Mouse (Mus musculus) gastrocnemius, postnatal 36 days (tissue): ENCODE measurements around the gene Tnfsf15. TPM values are rescaled to one million over a fixed set of nuclear protein-coding genes. Genes with fewer than 3 reads are reported as not detected.

Source experiments
- DNase-seq, 2 experiments: peaks; one replicate each; pipeline ENCODE4 v3.0.0; 2022
- intact Hi-C: fragments of 180-260 bp; cut with DNase I; formaldehyde crosslinking; loops from one replicate; pipeline ENCODE4 v1.15.1; 2025
- total RNA-seq, 2 experiments: library from RNA; stranded (reverse); gene quantifications; 2 replicates each; pipeline ENCODE4 v1.2.3; 2021

The Tnfsf15 gene
- total RNA-seq, 2 experiments from 2014 or later: not detected

DNA sequence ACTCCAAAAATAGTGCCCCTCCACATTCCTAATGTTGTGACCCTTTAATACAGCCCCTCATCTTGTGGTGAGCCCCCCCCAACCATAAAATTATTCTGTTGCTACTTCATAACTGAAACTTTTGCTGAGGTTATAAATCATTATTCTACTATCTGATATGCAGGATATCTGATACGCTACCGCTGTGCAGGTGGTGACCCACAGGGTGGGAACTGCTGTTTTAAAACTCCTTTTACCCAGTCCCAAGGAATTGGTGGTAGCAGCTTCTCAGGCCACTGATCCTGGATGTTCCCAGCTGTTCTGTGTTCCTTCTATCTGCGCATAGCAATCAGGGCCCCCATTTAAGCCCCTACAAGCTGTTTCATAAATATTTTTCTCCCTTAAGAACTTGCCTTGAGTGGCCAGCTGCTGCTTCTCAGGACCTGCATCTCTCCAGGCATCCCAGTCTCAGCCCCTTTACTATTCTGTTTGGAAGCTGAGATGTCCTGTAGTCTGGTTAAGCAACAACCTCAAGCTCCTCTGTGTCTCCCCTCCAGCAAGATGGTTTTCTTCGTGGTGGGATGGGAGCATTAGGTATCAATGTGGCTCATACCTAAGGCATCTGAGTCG lies 2.0 kb downstream of the Tnfsf15 start:
- DNase-seq: no peak
- intact Hi-C loops: no loop called here

DNA sequence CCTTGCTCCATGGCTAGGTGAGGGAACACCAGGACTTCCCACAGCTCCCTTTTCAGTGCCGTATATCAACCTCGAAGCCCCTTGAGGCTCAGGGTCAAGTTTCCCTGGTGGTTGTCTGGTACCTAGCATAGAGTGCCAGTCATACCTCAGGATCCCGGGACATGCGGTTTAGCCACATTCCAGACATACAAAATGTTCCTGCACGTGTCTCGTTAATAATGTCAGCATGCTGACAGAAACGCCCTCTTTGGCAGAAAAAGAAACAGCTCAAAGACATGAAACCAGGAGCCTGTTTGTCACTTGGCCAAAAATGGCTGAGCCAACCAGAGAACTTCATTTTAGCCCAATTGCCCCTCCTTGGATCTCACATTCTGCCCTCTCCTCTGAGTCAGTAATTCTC lies 2.8 kb downstream of the Tnfsf15 start:
- intact Hi-C loops: no loop called here
- DNase-seq: no peak

DNA sequence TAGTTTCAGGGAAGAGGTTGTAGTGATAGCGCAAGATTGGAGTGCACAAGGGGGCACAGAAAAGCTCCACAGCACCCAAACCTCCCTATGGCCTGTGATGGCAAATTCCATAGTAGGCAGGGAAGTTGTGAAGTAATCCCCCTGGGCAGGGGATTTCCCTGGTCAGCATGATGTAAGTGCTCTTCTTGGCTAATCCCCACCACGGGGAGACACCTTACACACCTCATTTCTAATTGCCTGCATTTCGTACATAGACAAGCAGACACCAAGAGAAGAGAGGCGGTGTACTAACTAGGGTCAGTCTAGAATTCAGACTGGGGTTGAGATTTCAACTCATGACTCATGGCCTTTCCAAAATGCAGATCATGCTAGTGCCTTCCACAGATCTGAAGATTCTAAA lies 4.2 kb downstream of the Tnfsf15 start:
- DNase-seq: no peak
- intact Hi-C loops: no loop called here

DNA sequence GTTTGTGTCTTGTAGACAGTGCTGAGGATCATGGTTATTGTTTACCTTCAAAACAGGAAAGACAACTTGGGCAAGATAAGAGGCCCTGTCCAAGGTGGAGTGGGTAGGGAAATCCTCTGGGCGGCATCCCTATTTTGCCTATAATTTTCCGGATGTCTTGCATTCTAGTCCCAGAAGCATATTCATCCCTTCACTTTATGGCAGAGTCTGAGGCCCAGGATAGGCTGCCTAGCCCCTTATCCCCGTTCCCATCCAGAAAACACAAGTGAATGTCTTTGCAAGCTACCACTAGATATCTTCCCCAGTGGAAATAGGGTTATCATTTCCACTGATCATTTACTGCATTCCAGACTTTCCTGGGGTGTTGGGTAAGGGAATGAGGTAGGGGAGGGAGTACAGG lies 4.9 kb downstream of the Tnfsf15 start:
- intact Hi-C loops: no loop called here
- no peak for DNase-seq

DNA sequence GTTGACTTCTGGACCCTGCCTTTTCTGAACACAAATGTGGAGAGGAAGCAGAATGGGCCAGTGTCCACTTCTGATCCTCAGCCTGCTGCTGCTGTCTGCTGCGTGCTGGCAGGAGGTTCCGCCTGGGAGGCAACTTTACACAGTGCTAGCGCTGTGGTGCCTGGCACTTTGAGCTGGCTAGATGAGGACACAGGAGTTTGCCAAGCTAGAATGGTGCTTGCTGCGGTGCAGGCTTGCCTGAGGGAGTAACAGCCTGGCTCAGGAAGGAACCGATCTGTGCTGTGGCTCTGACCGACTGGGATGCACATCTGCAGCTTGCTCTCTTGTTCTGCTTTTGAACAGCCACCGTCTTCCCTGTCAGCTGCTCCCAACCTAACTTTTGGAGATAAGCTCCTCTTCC lies 5.4 kb downstream of the Tnfsf15 start:
- intact Hi-C loops: no loop called here
- DNase-seq: peak in 1 of 2 experiments; percentile 7

DNA sequence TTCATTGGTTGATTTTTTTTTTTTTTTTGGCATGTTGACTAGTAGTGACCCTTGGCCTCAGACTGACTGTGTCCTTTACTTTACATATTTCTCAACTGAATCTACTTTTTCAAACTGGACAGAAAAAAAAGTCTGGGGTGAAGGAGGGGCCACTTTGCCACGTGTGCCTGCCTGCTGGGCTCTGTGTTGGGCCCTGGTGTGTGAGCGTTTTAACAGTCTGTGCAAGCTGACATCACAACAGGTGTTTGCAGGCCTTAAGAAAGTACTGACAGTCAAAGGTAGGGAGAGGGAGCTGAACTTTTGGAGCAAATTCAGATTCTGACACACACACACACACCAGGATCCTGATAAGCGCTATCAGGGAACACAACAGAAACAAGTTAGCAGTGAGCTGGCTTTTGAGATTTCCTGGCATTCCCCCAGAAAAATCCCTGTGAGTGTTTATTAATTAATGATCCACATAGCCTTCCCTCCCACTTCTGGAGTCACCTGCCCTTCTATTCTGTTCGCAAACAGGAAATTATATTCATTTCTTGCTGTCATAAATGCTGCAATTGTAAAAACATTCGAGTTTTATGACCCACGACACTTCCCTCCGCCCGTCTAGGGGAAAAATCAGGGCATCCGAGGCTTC lies 6.4 kb downstream of the Tnfsf15 start:
- intact Hi-C loops: no loop called here
- DNase-seq: no peak

DNA sequence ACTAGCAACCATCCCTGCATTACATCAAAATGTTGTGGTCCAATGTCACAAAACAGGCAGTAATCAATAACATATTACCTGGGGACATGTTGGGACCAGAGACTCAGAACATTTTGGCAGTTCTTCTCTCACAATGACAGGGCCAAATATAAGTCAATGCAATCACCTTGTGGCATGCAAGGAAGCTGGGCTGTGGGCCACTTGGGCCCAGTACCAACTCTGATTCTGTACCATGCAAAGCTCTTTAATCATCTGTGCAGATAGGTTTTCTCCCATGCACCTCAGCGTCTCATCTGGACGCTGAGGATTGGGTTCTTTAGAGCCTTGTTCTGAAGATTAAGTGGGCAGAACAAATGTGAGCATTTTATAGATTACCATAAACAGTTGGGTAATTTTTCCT lies 13.6 kb downstream of the Tnfsf15 start:
- intact Hi-C loops: no loop called here
- DNase-seq: no peak

DNA sequence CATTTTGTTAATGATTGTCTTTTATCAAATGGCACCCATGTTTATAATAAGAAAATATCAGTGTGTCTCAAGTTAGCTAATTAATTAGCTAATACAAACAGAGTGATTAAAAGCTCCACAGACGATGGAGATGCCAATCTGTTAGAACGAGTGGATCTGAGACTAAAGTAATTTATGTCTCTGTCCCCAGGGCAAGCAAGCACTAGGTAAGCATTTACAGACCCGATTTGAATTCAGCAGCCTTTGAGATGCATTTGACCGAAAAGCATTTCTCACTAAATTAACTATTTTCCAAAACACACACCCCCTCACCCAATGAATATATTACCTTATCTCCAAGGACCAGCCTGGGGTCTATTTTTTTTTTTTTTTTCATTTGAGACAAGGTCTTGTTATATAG lies 18.2 kb downstream of the Tnfsf15 start:
- intact Hi-C loops: no loop called here
- no peak for DNase-seq

DNA sequence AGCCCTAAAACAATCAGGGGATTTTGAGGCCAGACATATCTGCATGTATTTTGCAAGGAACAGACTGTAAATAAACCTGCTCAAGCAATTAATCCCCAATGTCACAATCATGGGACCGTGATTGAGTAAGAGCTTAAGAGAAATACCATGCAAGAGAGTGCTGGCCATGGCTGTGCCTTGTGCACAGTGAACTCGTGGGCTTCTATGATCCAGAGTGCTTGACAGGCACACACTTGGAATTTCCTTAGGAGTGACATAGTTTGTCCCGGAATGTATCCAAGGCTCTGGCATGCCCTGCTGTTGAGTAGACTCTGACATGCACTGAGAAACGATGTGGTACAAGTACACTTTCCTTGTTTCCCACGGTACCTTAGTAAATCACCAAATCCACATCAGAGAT lies 18.9 kb downstream of the Tnfsf15 start:
- no peak for DNase-seq
- intact Hi-C loops: no loop called here

DNA sequence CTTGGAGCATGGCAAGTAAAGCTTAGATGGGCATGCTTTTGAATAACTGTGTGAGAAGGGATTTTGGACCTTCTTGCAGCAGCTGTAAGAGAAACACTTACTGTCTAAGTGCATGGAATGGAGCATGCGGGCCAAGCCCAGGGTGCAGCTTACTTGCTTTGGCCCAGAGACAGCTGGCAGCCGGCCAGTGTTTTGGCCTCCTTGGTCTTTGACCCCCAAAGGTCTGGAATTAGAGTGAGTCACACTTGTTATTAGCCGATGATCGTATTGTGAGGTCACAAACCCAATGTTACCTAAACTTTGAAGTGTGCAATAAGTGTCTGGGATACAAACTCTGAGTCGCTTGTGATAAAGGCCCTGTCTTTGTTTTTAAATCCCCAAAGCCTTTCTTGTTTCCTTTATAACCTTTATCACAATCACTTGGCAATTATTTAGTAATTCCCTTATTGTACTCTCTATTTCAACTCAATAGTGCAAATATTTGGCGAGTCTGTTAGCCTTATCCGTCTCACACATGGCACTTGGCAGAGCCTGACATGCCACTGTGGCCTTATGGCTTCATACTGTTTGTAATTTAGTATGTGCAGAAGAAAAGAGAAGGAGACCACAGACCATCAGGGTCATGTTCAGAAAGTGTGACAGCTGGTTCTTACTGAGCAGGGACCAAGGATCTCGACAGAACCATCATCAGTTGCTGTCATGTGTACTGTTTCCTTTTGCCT lies 26.8 kb downstream of the Tnfsf15 start:
- intact Hi-C loops: no loop called here
- peak in 1 of 2 experiments; percentile 12 for DNase-seq

DNA sequence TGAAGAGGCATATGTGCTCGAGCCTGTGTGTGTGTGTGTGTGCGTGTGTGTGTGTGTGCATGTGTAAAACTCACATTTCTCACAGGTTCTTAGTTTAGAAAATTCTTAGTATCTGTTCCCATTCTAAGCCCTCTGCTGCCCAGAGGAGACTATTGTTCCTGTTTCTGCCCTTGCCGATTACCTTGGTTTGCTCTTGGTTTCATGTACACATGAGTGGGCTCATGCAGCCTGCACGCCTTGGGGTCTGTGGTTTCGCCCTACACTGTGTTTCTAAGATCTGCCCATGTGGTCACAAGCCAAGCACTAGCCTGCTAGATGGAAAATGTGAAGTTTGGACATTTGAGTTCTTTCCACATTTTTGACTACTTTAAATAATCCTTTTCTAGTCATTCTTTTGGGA lies 33.0 kb downstream of the Tnfsf15 start:
- no peak for DNase-seq
- intact Hi-C loops: no loop called here

DNA sequence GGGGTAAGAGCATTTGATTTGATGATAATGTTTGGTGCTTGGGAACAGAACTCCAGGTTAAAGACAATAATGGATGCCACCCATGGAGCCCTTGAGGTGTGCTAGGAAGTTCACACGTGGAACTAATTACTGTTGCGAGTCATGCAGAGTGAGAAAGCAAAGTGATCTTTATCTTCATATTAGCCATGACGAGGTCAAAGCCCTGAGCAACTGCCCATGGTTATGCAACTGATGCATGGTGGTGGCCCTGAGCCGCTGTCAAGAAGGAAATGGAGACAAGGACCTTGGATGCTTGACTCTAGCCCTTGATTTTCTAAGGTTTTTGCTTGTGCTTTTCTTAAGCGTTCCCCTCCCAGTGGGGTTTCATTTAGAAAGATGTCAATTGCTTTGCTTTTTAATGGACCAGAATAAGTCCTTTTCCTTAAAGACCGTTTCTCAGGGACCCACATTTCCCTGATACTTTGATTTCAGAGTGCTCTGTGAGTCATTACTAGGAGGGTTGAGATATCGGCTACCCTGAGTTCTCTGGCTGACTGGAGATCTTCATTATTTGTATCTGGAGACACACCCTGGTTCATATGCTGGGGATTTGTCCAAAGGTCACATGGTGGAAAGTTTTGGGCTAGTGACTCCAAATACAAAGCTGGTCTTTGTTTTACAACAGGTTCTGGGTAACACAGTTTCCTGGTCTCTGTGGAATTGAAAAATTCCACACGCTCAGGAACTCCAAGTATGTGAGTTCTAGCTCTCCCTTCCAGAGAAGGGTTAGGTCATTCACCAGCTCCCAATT lies 34.3 kb downstream of the Tnfsf15 start:
- DNase-seq: no peak
- intact Hi-C loops: no loop called here

DNA sequence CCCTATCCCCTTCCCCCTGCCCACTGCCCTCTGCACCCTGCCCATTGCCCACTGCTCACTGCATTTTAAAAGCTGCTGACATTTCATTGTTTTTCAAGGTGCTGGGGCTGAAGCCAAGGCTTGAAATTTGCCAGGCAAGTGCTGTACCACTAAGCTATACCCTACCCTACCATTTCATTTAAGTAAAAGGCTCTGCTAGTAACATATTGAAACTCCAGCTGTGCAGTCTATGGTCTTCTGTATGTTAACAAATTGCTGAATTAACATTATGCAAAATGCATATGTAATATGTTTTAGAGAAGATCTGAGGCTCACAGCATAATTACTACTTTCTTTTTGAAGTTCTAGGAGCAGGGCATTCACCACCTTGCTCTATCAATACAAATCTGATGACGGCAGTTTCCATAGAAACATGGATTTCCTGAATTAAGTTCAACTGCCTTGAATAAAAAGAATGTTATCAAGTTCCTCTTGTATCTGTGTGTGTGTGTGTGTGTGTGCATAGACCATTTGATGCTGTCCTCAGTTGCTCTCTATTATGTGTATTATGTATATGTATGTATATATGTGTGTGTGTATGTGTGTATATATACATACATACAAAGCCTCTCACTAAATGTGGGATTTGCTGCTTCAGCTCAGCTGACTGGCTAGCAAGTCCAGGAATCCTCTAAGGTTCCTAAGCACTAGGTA lies 38.5 kb downstream of the Tnfsf15 start:
- intact Hi-C loops: no loop called here
- DNase-seq: no peak

DNA sequence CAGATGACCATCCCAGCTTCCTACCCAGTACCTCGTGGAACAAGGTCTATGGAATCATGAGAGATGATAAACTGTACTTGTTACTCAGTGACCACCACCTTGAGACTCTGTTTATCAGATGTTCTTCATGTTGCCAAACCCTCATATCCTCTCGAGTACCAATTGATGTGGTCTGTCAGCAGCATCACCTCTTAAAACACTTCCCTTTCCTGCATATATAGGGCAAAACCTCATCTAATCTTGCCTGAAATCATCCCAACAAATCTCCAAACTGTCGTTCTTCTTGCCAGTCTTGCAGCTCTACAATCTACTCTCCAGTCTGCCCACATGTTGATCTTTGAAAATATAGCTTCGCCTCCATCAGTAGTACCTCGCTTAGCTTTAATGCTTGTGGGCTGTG lies 40.7 kb downstream of the Tnfsf15 start:
- intact Hi-C loops: no loop called here
- DNase-seq: no peak

DNA sequence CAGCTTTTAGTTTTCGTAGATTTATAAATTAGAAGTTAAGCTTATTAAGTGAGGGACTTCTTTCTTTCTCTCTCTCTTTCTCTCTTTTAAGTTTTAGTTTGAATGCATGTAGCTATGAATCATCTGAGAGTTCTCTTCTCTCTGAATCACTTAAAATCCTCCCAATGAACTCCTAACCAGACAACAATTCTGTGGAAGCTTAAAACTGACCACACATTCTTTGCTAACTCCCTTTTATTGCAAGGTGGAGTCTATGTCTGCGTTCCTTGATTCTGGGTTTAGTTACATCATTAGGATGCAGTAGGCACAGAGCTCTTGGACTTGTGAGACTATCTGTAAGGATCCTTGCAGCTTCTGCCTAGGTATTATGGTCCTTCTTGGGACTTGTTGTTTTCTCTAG lies 41.2 kb downstream of the Tnfsf15 start:
- DNase-seq: no peak
- intact Hi-C loops: no loop called here

DNA sequence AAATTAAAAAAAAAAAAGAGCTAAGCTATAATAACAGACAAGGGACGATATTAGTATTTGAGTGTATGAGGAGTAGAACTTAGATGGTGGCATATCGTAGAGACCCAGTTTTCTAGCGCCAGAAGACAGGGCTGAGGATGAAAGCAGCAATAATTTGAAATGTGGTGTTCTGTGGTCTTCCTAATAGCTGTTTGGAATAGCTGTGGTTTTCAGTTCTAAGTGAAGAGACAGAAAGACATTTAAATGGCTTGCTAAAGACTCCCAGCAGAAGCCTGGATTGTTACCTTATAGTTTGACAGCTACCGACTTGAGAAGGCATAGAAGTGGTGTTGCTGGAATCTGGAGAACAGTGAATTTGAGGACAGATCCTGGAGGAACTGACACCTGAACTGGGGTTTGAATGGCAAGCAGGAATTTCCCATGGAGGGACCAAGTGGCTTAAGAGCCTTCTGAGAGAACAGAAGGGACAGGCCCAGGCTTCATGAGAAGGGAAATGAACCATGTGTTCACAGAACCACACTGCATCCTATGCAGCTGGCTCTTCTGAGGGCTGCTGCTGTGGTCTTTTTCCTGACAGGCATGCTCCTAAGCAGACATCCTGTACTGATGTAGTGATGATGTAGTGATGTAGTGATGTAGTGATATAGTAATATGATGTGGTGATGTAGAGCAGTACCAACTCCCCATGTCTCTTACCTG lies 42.8 kb downstream of the Tnfsf15 start:
- DNase-seq: no peak
- intact Hi-C loops: no loop called here

DNA sequence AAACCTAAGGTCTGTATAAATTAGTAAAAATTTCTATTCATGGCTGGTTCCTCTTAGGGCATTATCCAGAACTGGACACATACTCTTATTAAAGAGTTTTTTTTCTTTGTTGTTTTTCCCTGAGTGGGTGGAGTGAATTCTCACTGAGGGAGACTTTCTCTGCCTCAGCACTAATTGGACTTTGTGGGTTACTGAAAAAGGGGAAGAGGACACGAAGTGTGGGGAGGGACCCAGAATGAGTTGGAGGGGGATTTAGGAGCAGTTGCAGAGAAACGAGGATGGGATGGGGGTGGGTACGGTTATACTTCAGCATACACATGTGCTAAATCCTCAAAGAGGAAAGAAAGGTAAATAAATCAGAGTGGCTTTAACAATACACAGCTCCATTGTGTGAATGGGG lies 45.2 kb downstream of the Tnfsf15 start:
- DNase-seq: no peak
- intact Hi-C loops: no loop called here

DNA sequence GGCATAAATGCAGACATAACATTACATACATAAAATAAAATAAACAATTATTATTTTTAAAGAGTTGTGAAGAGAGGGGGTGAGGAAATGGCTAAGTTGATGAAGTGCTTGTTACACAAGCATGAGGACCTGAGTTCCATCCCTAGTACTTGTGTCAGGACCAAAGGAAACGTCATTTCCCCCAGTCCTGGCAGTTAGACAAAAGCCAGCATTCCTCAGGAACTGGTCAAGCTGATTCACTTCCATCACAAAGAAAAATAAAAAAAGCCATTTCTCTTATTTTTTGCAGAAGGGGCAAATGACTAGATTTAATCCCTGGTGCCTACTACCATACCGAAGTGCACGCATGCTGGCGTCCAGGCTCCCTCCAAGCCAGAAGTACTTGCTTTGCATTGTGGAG lies 48.0 kb downstream of the Tnfsf15 start:
- no peak for DNase-seq
- intact Hi-C loops: no loop called here

DNA sequence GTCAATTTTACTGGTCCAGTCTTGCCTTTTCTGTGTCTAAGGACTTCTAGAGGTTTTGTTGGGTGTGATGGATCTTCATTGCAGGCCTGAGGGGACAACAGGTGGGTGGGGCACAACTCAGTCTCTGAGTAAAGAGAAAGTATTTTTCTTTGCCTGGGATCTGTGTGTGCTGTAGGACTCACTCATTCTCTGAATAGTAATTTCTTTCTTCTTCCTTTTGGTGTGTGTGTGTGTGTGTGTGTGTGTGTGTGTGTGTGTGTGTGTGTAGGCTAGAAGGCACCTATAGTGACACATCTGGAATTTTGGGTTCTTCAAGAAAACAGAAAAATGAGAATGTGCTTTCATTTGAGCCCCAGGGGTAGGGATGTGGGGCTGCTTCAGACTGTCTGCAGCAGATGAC lies 52.6 kb downstream of the Tnfsf15 start:
- intact Hi-C loops: no loop called here

DNA sequence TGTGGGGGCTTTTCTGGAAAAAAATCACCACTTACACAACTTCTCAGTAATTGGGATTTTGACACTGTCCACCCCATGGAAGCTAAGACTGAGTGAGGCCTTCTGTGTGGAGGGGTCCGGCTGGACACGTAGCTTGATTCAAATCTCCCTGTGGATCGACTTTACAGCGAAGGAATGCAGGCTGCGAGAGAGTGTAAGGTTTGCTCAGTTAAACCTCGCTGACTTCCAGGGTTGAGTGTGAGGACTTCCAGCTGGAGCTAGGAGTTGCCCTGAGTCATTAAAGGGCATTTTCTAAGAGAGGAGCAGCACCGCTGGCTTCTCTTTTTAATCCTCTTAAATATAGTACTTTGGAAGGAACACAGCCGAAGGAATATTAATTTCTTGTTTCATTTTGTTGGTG lies 57.5 kb downstream of the Tnfsf15 start:
- intact Hi-C loops: loop anchor here (2.0 to 10.0 kb wide), 4 partner anchors 155 to 273 kb away; no protein-coding TSS in a partner anchor

More for the DNA sequence above, 52.6 kb downstream of the Tnfsf15 start:
- DNase-seq: no peak

More for the DNA sequence above, 57.5 kb downstream of the Tnfsf15 start:
- no peak for DNase-seq
